Mouse (Mus musculus) midbrain, embryonic 14.5 days (tissue): ENCODE data around the gene Mdga2. TPM values are rescaled to one million over a fixed set of nuclear protein-coding genes. Genes with fewer than 3 reads are reported as not detected.

Source experiments
- ATAC-seq: fragments of 200-750 bp; cut with Nextera tagmentation; 2 replicates; pipeline ENCODE4 v1.8.0; 2017; ENCODE audit warnings: moderate number of reproducible peaks, moderate library complexity; ENCODE audit not compliant: low FRiP score, low TSS enrichment
- DNase-seq: peaks from one replicate; pipeline ENCODE4 v3.0.0-alpha.2; 2015
- H3K27ac ChIP-seq: fragments of 300-500 bp; sonication (generic); replicated peaks from 2 replicates; pipeline ENCODE4 v1.5.1; 2014; ENCODE audit warnings: mild to moderate bottlenecking, low read depth, low read length, moderate library complexity
- H3K27me3 ChIP-seq: fragments of 300-500 bp; sonication (generic); 2 replicates; pipeline ENCODE4 v1.6.1; 2014; ENCODE audit warnings: low read length, control low read depth, mixed read lengths; ENCODE audit not compliant: control insufficient read depth, insufficient read depth
- H3K36me3 ChIP-seq: fragments of 300-500 bp; sonication (generic); 2 replicates; pipeline ENCODE4 v1.6.1; 2014; ENCODE audit warnings: low read length, control low read depth; ENCODE audit not compliant: control insufficient read depth, insufficient read depth
- H3K4me1 ChIP-seq: fragments of 300-500 bp; sonication (generic); 2 replicates; pipeline ENCODE4 v1.6.1; 2014; ENCODE audit warnings: mild to moderate bottlenecking, antibody characterized with exemption, low read length, control low read depth; ENCODE audit not compliant: control insufficient read depth, insufficient read depth
- H3K4me2 ChIP-seq: fragments of 300-500 bp; sonication (generic); 2 replicates; pipeline ENCODE4 v1.6.1; 2014; ENCODE audit warnings: mild to moderate bottlenecking, low read length, moderate library complexity
- H3K4me3 ChIP-seq: fragments of 300-500 bp; sonication (generic); replicated peaks from 2 replicates; pipeline ENCODE4 v1.5.1; 2014; ENCODE audit warnings: low read depth, low read length
- H3K9ac ChIP-seq: fragments of 300-500 bp; sonication (generic); replicated peaks from 2 replicates; pipeline ENCODE4 v1.6.1; 2014; ENCODE audit warnings: mild to moderate bottlenecking, low read length, moderate library complexity
- H3K9me3 ChIP-seq: fragments of 300-500 bp; sonication (generic); 2 replicates; pipeline ENCODE4 v1.6.1; 2016; ENCODE audit warnings: low read length, control low read depth, mixed read lengths; ENCODE audit not compliant: control insufficient read depth
- WGBS: fragments of 180-500 bp; shearing (Covaris S2); extraction: QIAGEN DNeasy Blood & Tissue Kit; methylation state at CpG from one replicate; pipeline ENCODE4 v1.1.7; 2014; 5-methylcytosine and 5-hydroxymethylcytosine counted together
- polyA plus RNA-seq: library from polyadenylated mRNA; unstranded; fragments of >200 nt; fragmentation: Nextera tagmentation; extraction: Ambion mirVana; gene quantifications from 2 replicates; pipeline ENCODE4 v1.2.1, GENCODE M21; 2014

The Mdga2 gene
- polyA plus RNA-seq, 1 experiment from 2014 or later, result 25.1 TPM

GRCm38 (mm10) chr12:66705015-66705414, 517.3 kb downstream of the Mdga2 start:
- ATAC-seq (no peak), DNase-seq (no peak)
- Histone ChIP-seq H3K4me3 (no peak overlapping the region), H3K9me3 (no peaks in the 10 kb centered on the region), H3K9ac (no peak overlapping the region), H3K4me2 (no peak overlapping the region), H3K36me3 (no peaks in the 10 kb centered on the region), H3K27ac (no peak overlapping the region), H3K4me1 (no peaks in the 10 kb centered on the region), H3K27me3 (no peaks in the 10 kb centered on the region)

GRCm38 (mm10) chr12:66702781-66703180, 519.6 kb downstream of the Mdga2 start:
- no peak overlapping the region for H3K4me3 ChIP-seq
- H3K27ac ChIP-seq, result no peak overlapping the region
- no peaks in the 10 kb centered on the region for H3K36me3 ChIP-seq
- no peaks in the 10 kb centered on the region for H3K9me3 ChIP-seq
- no peaks in the 10 kb centered on the region for H3K27me3 ChIP-seq
- no peak overlapping the region for H3K4me2 ChIP-seq
- no peak overlapping the region for H3K9ac ChIP-seq
- DNase-seq, result no peak
- 93% methylated on average over 3 of the region's 3 CpGs for WGBS
- ATAC-seq, result no peak
- H3K4me1 ChIP-seq, result no peaks in the 10 kb centered on the region

- Histone ChIP-seq H3K27me3 (no peaks in the 10 kb centered on the region), H3K4me2 (no peak overlapping the region), H3K27ac (no peak overlapping the region), H3K4me1 (no peaks in the 10 kb centered on the region), H3K36me3 (no peaks in the 10 kb centered on the region), H3K9ac (no peak overlapping the region), H3K9me3 (no peaks in the 10 kb centered on the region), H3K4me3 (no peak overlapping the region)
- ATAC-seq (no peak), DNase-seq (no peak)
- 76% methylated on average over 3 of the region's 3 CpGs for WGBS
These were observed 542.8 kb downstream of the Mdga2 start for GRCm38 (mm10) chr12:66679558-66679957.

GRCm38 (mm10) chr12:66648605-66649552, 573.5 kb downstream of the Mdga2 start:
- no peaks in the 10 kb centered on the region for H3K4me1 ChIP-seq
- H3K36me3 ChIP-seq, result no peaks in the 10 kb centered on the region
- WGBS, result 37% methylated on average over 12 of the region's 12 CpGs
- H3K4me2 ChIP-seq, result no peak overlapping the region
- H3K27me3 ChIP-seq, result no peaks in the 10 kb centered on the region
- DNase-seq (no peak), ATAC-seq (no peak)
- H3K27ac ChIP-seq, result no peak overlapping the region
- no peaks in the 10 kb centered on the region for H3K9me3 ChIP-seq
- H3K9ac ChIP-seq, result no peak overlapping the region
- no peak overlapping the region for H3K4me3 ChIP-seq

GRCm38 (mm10) chr12:66640408-66640807, 581.9 kb downstream of the Mdga2 start:
- Histone ChIP-seq H3K9me3 (no peaks in the 10 kb centered on the region), H3K4me2 (no peak overlapping the region), H3K36me3 (no peaks in the 10 kb centered on the region), H3K27ac (no peak overlapping the region), H3K4me3 (no peak overlapping the region), H3K4me1 (peaks cover 3% of the 10 kb centered on the region; the same call in 1 of the 2 replicates), H3K9ac (no peak overlapping the region), H3K27me3 (no peaks in the 10 kb centered on the region)
- peak; percentile 43 for DNase-seq
- WGBS, result 50% methylated on average over 1 of the region's 1 CpGs
- ATAC-seq, result no peak

GRCm38 (mm10) chr12:66619944-66620343, 602.4 kb downstream of the Mdga2 start:
- Histone ChIP-seq H3K4me3 (no peak overlapping the region), H3K9me3 (no peaks in the 10 kb centered on the region), H3K27ac (no peak overlapping the region), H3K9ac (no peak overlapping the region), H3K27me3 (no peaks in the 10 kb centered on the region), H3K4me1 (no peaks in the 10 kb centered on the region), H3K4me2 (no peak overlapping the region), H3K36me3 (no peaks in the 10 kb centered on the region)
- no peak for ATAC-seq
- 84% methylated on average over 3 of the region's 3 CpGs for WGBS
- no peak for DNase-seq

- no peak overlapping the region for H3K4me2 ChIP-seq
- no peaks in the 10 kb centered on the region for H3K36me3 ChIP-seq
- DNase-seq, result no peak
- 33% methylated on average over 1 of the region's 1 CpGs for WGBS
- no peaks in the 10 kb centered on the region for H3K27me3 ChIP-seq
- ATAC-seq, result no peak
- H3K4me1 ChIP-seq, result no peaks in the 10 kb centered on the region
- H3K9me3 ChIP-seq, result no peaks in the 10 kb centered on the region
- no peak overlapping the region for H3K9ac ChIP-seq
- H3K4me3 ChIP-seq, result no peak overlapping the region
- no peak overlapping the region for H3K27ac ChIP-seq
These were observed 630.6 kb downstream of the Mdga2 start for GRCm38 (mm10) chr12:66591617-66592230.

- H3K4me1 ChIP-seq, result no peaks in the 10 kb centered on the region
- DNase-seq, result no peak
- H3K9me3 ChIP-seq, result no peaks in the 10 kb centered on the region
- H3K4me3 ChIP-seq, result no peak overlapping the region
- H3K27me3 ChIP-seq, result no peaks in the 10 kb centered on the region
- H3K36me3 ChIP-seq, result no peaks in the 10 kb centered on the region
- no peak overlapping the region for H3K9ac ChIP-seq
- WGBS, result 79% methylated on average over 1 of the region's 1 CpGs
- ATAC-seq, result no peak
- no peak overlapping the region for H3K27ac ChIP-seq
- H3K4me2 ChIP-seq, result no peak overlapping the region
These were observed 657.0 kb downstream of the Mdga2 start for GRCm38 (mm10) chr12:66565396-66565795.

GRCm38 (mm10) chr12:66556846-66557245, 665.5 kb downstream of the Mdga2 start:
- H3K27ac ChIP-seq, result no peak overlapping the region
- ATAC-seq (no peak), DNase-seq (peak; percentile 31)
- H3K4me1 ChIP-seq, result no peaks in the 10 kb centered on the region
- H3K4me2 ChIP-seq, result no peak overlapping the region
- H3K4me3 ChIP-seq, result no peak overlapping the region
- H3K27me3 ChIP-seq, result no peaks in the 10 kb centered on the region
- WGBS, result 50% methylated on average over 3 of the region's 3 CpGs
- no peaks in the 10 kb centered on the region for H3K9me3 ChIP-seq
- H3K36me3 ChIP-seq, result no peaks in the 10 kb centered on the region
- no peak overlapping the region for H3K9ac ChIP-seq
